Mouse (Mus musculus) kidney, adult 2 months (tissue): ENCODE data around the gene Ndufaf2. TPM values are rescaled to one million over a fixed set of nuclear protein-coding genes. Genes with fewer than 3 reads are reported as not detected.

ENCODE experiments used
- DNase-seq: peaks from one replicate; pipeline ENCODE4 v3.0.0; 2021
- H3K27ac ChIP-seq: fragments of 200-500 bp; 2 replicates; pipeline ENCODE4 v1.5.1; 2012; ENCODE audit warnings: low read depth, low read length, control low read depth, inconsistent platforms; ENCODE audit not compliant: insufficient read depth
- H3K27me3 ChIP-seq: fragments of 200-500 bp; replicated peaks from 2 replicates; pipeline ENCODE4 v1.6.1; 2012; ENCODE audit warnings: mild to moderate bottlenecking, moderate library complexity, low read length, inconsistent platforms; ENCODE audit not compliant: control insufficient read depth, insufficient read depth
- H3K36me3 ChIP-seq: fragments of 200-500 bp; 2 replicates; pipeline ENCODE4 v1.6.1; 2012; ENCODE audit warnings: mild to moderate bottlenecking, moderate library complexity, low read length, inconsistent platforms; ENCODE audit not compliant: control insufficient read depth, insufficient read depth
- H3K4me1 ChIP-seq: fragments of 200-500 bp; 2 replicates; pipeline ENCODE4 v1.6.1; 2011; ENCODE audit warnings: low read length; ENCODE audit not compliant: control insufficient read depth, insufficient read depth
- H3K4me3 ChIP-seq: fragments of 200-500 bp; 2 replicates; pipeline ENCODE4 v1.5.1; 2011; ENCODE audit warnings: mild to moderate bottlenecking, low read depth, low read length, control low read depth; ENCODE audit not compliant: insufficient read depth
- CTCF ChIP-seq: fragments of 200-500 bp; conservative IDR thresholded peaks from 2 replicates; pipeline ENCODE4 v1.5.1; 2011; ENCODE audit warnings: low read depth, mild to moderate bottlenecking, control low read depth, low read length, moderate library complexity, mixed read lengths; ENCODE audit not compliant: insufficient read depth, insufficient read length
- POLR2A ChIP-seq: fragments of 200-500 bp; IDR thresholded peaks from one replicate; pipeline ENCODE4 v1.6.1; 2011; ENCODE audit warnings: low read depth, low read length, control low read depth
- WGBS: fragments of 180-500 bp; shearing (Covaris S2); methylation state at CpG from one replicate; pipeline ENCODE4 v1.1.7; 2018; 5-methylcytosine and 5-hydroxymethylcytosine counted together
- polyA plus RNA-seq: library from polyadenylated mRNA; depleted of rRNA; stranded (reverse); fragments of >200 nt; gene quantifications from 2 replicates; pipeline ENCODE4 v1.2.3, GENCODE M21; 2012

Gene Ndufaf2
- polyA plus RNA-seq, 1 experiment = 17.6 TPM

DNA sequence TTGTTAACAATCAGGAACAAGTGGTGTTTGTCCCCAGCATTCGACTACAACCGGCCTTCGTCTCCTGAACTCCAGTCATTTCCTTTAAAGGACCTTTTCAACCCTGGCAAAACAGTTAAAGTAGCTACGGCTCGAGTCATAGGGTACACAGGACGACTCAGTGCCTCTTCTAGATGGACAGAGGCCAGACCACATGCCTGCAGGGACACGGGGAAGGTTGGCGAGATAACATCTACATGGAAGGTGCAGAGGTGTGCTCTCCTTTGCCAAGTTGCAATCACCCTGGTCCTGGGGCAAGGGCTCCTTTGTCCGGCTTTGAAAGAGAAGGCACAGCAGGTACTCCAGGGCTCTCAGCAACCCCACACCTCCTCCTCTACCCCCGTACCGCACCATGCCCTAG lies 195.0 kb downstream of the Ndufaf2 start:
- Histone ChIP-seq H3K27me3 (no peaks in the 10 kb centered on the region), H3K4me3 (no peak overlapping the region), H3K27ac (0 out of 2 replicates have a peak overlapping the region, but pooled peaks have one; percentile 22), H3K4me1 (0 out of 2 replicates have a peak, but pooled peaks cover 3% of the 10 kb centered on the region), H3K36me3 (no peaks in the 10 kb centered on the region)
- TF ChIP-seq CTCF (no peak), POLR2A (no peak)
- DNase-seq = peak; percentile 56
- 59% methylated on average over 11 of the region's 11 CpGs for WGBS

DNA sequence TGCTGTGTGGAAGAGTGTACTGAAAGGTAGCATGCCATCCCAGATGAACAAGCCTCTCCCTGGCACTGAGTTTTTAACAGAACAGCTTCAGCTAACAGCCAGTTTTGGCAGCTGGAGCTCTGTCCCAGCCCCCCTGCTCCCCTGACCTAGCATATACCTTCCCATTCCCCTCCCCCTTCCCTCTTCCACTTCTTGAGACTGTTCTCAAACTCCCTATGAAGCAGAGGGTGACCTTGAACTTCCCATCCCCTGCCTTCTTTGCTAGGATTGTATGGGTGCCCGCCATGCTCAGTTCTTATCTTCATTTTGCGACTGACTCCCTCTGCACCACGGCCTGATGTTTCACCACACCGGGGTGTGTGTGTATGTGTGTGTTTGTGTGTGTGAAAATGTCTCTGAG lies 195.7 kb downstream of the Ndufaf2 start:
- WGBS = 88% methylated on average over 4 of the region's 4 CpGs
- H3K4me3 ChIP-seq = no peak overlapping the region
- H3K4me1 ChIP-seq = 0 out of 2 replicates have a peak, but pooled peaks cover 3% of the 10 kb centered on the region
- DNase-seq = no peak
- TF ChIP-seq POLR2A (no peak), CTCF (no peak)
- no peaks in the 10 kb centered on the region for H3K27me3 ChIP-seq
- H3K36me3 ChIP-seq = no peaks in the 10 kb centered on the region
- peak overlapping the region; percentile 20; the same call in 1 of the 2 replicates for H3K27ac ChIP-seq

DNA sequence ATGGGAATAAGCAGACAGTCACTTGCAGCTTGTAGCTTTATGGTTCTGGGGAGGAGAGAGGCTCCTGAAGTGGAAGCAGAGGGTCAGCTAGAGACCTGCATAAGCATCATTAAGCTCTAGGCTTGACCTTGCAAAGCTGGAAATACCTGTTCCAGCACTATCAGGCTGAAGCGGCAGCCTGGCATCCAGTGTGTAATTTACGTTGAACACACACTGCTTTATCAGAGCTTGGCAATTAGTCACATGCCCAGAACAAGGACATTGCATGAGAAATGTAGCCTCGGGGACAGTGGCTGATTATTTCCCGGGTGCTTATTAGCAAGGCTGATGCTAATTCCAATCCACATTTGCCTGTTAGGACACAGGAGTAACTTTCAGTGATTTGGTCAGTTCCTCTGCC lies 196.5 kb downstream of the Ndufaf2 start:
- DNase-seq = peak; percentile 79
- Histone ChIP-seq H3K27ac (0 out of 2 replicates have a peak overlapping the region, but pooled peaks have one; percentile 5), H3K4me1 (0 out of 2 replicates have a peak, but pooled peaks cover 3% of the 10 kb centered on the region), H3K36me3 (no peaks in the 10 kb centered on the region), H3K27me3 (no peaks in the 10 kb centered on the region), H3K4me3 (no peak overlapping the region)
- TF ChIP-seq POLR2A = no peak
- TF ChIP-seq CTCF = no peak
- WGBS = 62% methylated on average over 4 of the region's 4 CpGs

DNA sequence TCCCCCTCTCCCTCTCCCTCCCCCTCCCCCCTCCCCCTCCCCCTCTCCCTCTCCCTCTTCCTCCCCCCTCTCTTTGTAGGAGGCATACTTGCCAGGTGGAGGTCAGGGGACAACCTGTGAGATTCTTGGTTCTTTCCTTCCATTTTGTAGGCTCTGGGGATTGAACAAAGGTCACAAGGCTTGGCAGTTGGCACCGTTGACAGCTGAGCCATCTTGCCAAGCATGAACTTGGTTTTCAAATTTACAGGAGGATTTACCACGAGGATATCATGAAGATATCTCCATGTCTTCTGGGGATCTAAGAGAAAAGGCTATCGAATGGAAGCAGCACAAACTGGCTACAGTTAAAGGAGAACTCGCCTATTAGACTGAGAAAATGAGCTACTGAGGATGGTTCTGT lies 196.9 kb downstream of the Ndufaf2 start:
- WGBS = 51% methylated on average over 4 of the region's 4 CpGs

DNA sequence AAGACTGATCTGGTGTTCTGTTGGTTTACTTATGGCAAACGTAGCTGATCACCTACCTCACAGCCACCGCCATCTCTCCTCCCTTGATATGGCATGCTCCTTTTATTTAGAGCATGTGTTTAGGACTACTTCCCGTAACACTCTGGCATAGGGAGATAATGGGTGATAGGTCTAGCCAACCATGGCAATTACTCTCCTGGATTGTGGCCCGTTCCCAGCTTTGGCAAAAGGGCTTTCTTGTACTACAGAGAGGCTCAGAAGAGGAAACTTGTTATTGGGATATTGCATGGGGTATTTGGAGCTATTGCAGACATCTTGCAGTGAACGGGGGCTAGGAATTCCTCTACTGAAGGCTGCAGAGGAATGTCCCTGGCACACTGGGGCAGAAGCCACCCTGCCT lies 197.9 kb downstream of the Ndufaf2 start:
- Histone ChIP-seq H3K4me3 (no peak overlapping the region), H3K27ac (no peak overlapping the region), H3K27me3 (no peaks in the 10 kb centered on the region), H3K36me3 (no peaks in the 10 kb centered on the region), H3K4me1 (0 out of 2 replicates have a peak, but pooled peaks cover 3% of the 10 kb centered on the region)
- TF ChIP-seq CTCF = no peak
- no peak for TF ChIP-seq POLR2A
- 80% methylated on average over 5 of the region's 5 CpGs for WGBS
- peak; percentile 31 for DNase-seq

More for the DNA sequence above, 196.9 kb downstream of the Ndufaf2 start:
- H3K4me3 ChIP-seq = no peak overlapping the region
- TF ChIP-seq CTCF (no peak), POLR2A (no peak)
- no peaks in the 10 kb centered on the region for H3K27me3 ChIP-seq
- DNase-seq = peak; percentile 74
- 0 out of 2 replicates have a peak overlapping the region, but pooled peaks have one; percentile 5 for H3K27ac ChIP-seq
- no peaks in the 10 kb centered on the region for H3K36me3 ChIP-seq
- 0 out of 2 replicates have a peak, but pooled peaks cover 3% of the 10 kb centered on the region for H3K4me1 ChIP-seq

DNA sequence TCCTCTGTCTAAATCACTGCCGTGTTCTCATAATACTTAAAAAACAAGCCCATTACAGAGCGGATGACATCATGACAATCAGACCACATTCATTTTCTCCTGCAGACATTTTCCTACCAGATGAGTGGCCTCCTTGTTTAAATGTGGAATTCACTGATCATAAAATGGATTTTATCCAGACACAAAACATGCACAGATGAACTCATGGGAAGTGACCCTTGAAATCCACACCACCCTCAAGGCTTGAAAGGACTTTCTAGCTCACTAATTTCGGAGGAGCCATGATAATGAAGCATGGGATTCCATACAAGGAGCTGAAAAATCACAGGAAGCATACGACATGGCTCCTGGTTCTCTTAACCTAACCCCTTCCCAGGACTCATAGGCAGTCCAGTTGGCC lies 198.5 kb downstream of the Ndufaf2 start:
- H3K27ac ChIP-seq = no peak overlapping the region
- no peak overlapping the region for H3K4me3 ChIP-seq
- TF ChIP-seq CTCF (no peak), POLR2A (no peak)
- WGBS = 86% methylated on average over 4 of the region's 4 CpGs
- 0 out of 2 replicates have a peak, but pooled peaks cover 3% of the 10 kb centered on the region for H3K4me1 ChIP-seq
- no peak for DNase-seq
- H3K36me3 ChIP-seq = no peaks in the 10 kb centered on the region
- H3K27me3 ChIP-seq = no peaks in the 10 kb centered on the region

DNA sequence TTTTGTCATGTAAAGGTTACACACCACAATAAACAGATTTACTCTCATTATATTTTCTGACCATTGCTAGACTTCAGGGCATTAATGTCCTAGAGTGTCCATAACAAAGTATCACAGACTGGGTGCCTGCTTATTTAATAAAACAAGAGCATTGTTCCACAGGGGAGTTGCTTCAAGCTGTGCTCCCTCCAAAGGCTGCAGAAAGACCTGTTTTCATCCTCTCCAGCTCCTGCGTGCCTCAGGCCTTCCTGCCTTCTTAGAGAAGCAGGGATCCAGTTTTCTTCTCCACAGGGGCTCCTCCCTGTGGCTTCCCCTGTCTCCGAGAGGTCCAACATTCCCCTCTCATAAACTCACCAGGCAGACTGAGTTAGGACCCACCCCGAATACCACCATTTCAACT lies 202.2 kb downstream of the Ndufaf2 start:
- DNase-seq = no peak
- Histone ChIP-seq H3K27me3 (no peaks in the 10 kb centered on the region), H3K4me3 (no peak overlapping the region), H3K36me3 (no peaks in the 10 kb centered on the region), H3K27ac (peak overlapping the region; percentile 40; the same call in 1 of the 2 replicates), H3K4me1 (no peaks in the 10 kb centered on the region)
- 77% methylated on average over 3 of the region's 3 CpGs for WGBS
- TF ChIP-seq CTCF = no peak
- no peak for TF ChIP-seq POLR2A
